Mouse (Mus musculus) liver, embryonic 14.5 days (tissue): ENCODE data around the gene Gm49337. TPM values are rescaled to one million over a fixed set of nuclear protein-coding genes. Genes with fewer than 3 reads are reported as not detected.
"Not testable (repeated sequence)": the region's sequence is repeated elsewhere in the genome, so short reads cannot be mapped to it uniquely, and the experiment has no call there.

Experiments
- ATAC-seq: fragments of 200-750 bp; cut with Nextera tagmentation; 2 replicates; pipeline ENCODE4 v1.8.0; 2017; ENCODE audit warnings: moderate number of reproducible peaks, mild to moderate bottlenecking, moderate library complexity; ENCODE audit not compliant: insufficient read depth
- DNase-seq, 3 experiments: peaks; one replicate each; pipeline ENCODE4 v3.0.0-alpha.2; 2012 to 2013; ENCODE audit warnings: low read depth in 3 of 3, low spot score in 3 of 3
- H3K27ac ChIP-seq: fragments of 300-500 bp; sonication (generic); 2 replicates; pipeline ENCODE4 v1.5.1; 2014; ENCODE audit warnings: moderate library complexity, mild to moderate bottlenecking, control low read depth, inconsistent platforms
- H3K27me3 ChIP-seq: fragments of 300-500 bp; sonication (generic); 2 replicates; pipeline ENCODE4 v1.6.1; 2014; ENCODE audit warnings: mild to moderate bottlenecking, low read length, moderate library complexity; ENCODE audit not compliant: control insufficient read depth, insufficient read depth
- H3K36me3 ChIP-seq: fragments of 300-500 bp; sonication (generic); replicated peaks from 2 replicates; pipeline ENCODE4 v1.6.1; 2014; ENCODE audit warnings: low read depth; ENCODE audit not compliant: control insufficient read depth, insufficient read depth
- H3K4me1 ChIP-seq, 2 experiments: fragments of 200-500 bp in 1 of 2; fragments of 300-500 bp in 1 of 2; sonication (generic) in 1 of 2; replicated peaks; 2 replicates each; pipeline ENCODE4 v1.6.1; 2012 to 2014; ENCODE audit warnings: antibody characterized with exemption in 1 of 2, inconsistent platforms in 1 of 2, low read length in 1 of 2; ENCODE audit not compliant: control insufficient read depth in 2 of 2, insufficient read depth in 2 of 2
- H3K4me2 ChIP-seq: fragments of 300-500 bp; sonication (generic); 2 replicates; pipeline ENCODE4 v1.6.1; 2014; ENCODE audit warnings: low read depth, mild to moderate bottlenecking, control low read depth, moderate library complexity
- H3K4me3 ChIP-seq, 2 experiments: fragments of 200-500 bp in 1 of 2; fragments of 300-500 bp in 1 of 2; sonication (generic) in 1 of 2; 2 replicates each; pipeline ENCODE4 v1.5.1; 2012 to 2014; ENCODE audit warnings: low read depth in 2 of 2, low read length in 2 of 2, mild to moderate bottlenecking in 2 of 2, control low read depth in 1 of 2, inconsistent platforms in 1 of 2, moderate library complexity in 1 of 2; ENCODE audit not compliant: insufficient read depth in 1 of 2
- H3K9ac ChIP-seq: fragments of 300-500 bp; sonication (generic); replicated peaks from 2 replicates; pipeline ENCODE4 v1.6.1; 2014; ENCODE audit warnings: mild to moderate bottlenecking, control low read depth, moderate library complexity
- H3K9me3 ChIP-seq: fragments of 300-500 bp; sonication (generic); 2 replicates; pipeline ENCODE4 v1.6.1; 2016; ENCODE audit warnings: low read length, mixed read lengths; ENCODE audit not compliant: control insufficient read depth
- CTCF ChIP-seq: IDR thresholded peaks from 2 replicates; pipeline ENCODE4 v1.5.1; 2016; ENCODE audit warnings: antibody characterized with exemption, low read depth, control low read depth
- EP300 ChIP-seq: IDR thresholded peaks from 2 replicates; pipeline ENCODE4 v1.6.1; 2016; ENCODE audit warnings: antibody characterized with exemption, low read depth
- WGBS: fragments of 180-500 bp; shearing (Covaris S2); extraction: QIAGEN DNeasy Blood & Tissue Kit; methylation state at CpG from one replicate; pipeline ENCODE4 v1.1.7; 2014; ENCODE audit not compliant: insufficient replicate concordance; 5-methylcytosine and 5-hydroxymethylcytosine counted together
- polyA plus RNA-seq, 2 experiments: library from polyadenylated mRNA; depleted of rRNA in 1 of 2; stranded (reverse) in 1 of 2; unstranded in 1 of 2; fragments of >200 nt; fragmentation: Nextera tagmentation in 1 of 2; extraction: Ambion mirVana in 1 of 2; gene quantifications; 2 replicates each; pipeline versions ENCODE4 v1.2.1 to v1.2.3; 2012 to 2014

Gm49337 gene
- polyA plus RNA-seq, 2 experiments: not detected

- ATAC-seq: no peak
- TF ChIP-seq CTCF: no peak
- H3K9ac ChIP-seq: peak overlapping the region; percentile 92
- no peak for DNase-seq
- no peaks in the 10 kb centered on the region for H3K9me3 ChIP-seq
- peaks cover 12% of the 10 kb centered on the region for H3K27me3 ChIP-seq
- WGBS: 1% methylated on average over 23 of the region's 23 CpGs
- no peaks in the 10 kb centered on the region for H3K36me3 ChIP-seq
- peak overlapping the region; percentile 88 to 90 for H3K4me3 ChIP-seq
- H3K4me1 ChIP-seq: no peaks in the 10 kb centered on the region; a peak in 1 of 4 replicates
- peak overlapping the region; percentile 47; the same call in 1 of the 2 replicates for H3K27ac ChIP-seq
- peak overlapping the region; percentile 100 for H3K4me2 ChIP-seq
Observed at GRCm38 (mm10) chr4:116221996-116222842, 49.0 kb downstream of the Gm49337 start.

- DNase-seq: no peak
- Histone ChIP-seq H3K9ac (no peak overlapping the region), H3K4me2 (peak overlapping the region; percentile 100), H3K27ac (no peak overlapping the region), H3K36me3 (no peaks in the 10 kb centered on the region), H3K4me3 (peak overlapping the region in 1 of 2 experiments; percentile 88; a peak in 2 of 4 replicates), H3K4me1 (no peaks in the 10 kb centered on the region; a peak in 1 of 4 replicates), H3K9me3 (no peaks in the 10 kb centered on the region), H3K27me3 (peaks cover 12% of the 10 kb centered on the region)
- ATAC-seq: no peak
- TF ChIP-seq EP300: no peak
- TF ChIP-seq CTCF: no peak
- 22% methylated on average over 6 of the region's 6 CpGs for WGBS
Observed at GRCm38 (mm10) chr4:116222843-116223119, 49.6 kb downstream of the Gm49337 start.

GRCm38 (mm10) chr4:116243377-116243776 lies 70.2 kb downstream of the Gm49337 start:
- H3K27me3 ChIP-seq: no peaks in the 10 kb centered on the region
- no peak overlapping the region for H3K27ac ChIP-seq
- no peak for ATAC-seq
- no peaks in the 10 kb centered on the region for H3K36me3 ChIP-seq
- H3K9me3 ChIP-seq: no peaks in the 10 kb centered on the region
- no peaks in the 10 kb centered on the region for H3K4me1 ChIP-seq
- no peak overlapping the region for H3K9ac ChIP-seq
- TF ChIP-seq CTCF (no peak), EP300 (no peak)
- DNase-seq: no peak
- WGBS: 53% methylated on average over 3 of the region's 3 CpGs
- no peak overlapping the region for H3K4me3 ChIP-seq
- H3K4me2 ChIP-seq: no peak overlapping the region

DNA sequence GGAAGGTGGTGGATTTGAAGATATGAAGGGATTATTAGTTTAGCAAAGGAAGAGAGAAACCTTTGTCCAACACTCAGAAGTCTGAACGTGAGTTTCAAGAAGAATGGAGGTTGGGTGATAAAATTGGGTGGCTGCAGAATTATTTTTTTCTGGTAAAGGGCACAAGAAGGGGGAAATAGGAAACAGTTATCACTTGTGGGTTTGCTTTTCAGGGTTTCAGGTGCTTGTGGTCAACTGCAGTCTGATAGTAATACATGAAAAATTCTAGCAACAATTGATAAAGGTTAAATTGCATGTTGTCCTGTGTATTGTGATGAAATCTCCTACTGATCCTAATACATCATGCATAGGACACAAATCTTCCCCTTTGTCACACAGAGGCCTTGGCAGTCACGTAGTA lies 71.1 kb downstream of the Gm49337 start:
- Histone ChIP-seq H3K27me3 (no peaks in the 10 kb centered on the region), H3K4me1 (no peaks in the 10 kb centered on the region), H3K4me2 (no peak overlapping the region), H3K9me3 (no peaks in the 10 kb centered on the region), H3K9ac (no peak overlapping the region), H3K4me3 (no peak overlapping the region), H3K27ac (no peak overlapping the region), H3K36me3 (no peaks in the 10 kb centered on the region)
- 20% methylated on average over 2 of the region's 2 CpGs for WGBS
- DNase-seq (no peak), ATAC-seq (no peak)
- TF ChIP-seq EP300 (no peak), CTCF (no peak)

- not testable (repeated sequence) for H3K4me1 ChIP-seq, H3K9ac ChIP-seq, H3K27me3 ChIP-seq, H3K27ac ChIP-seq, ATAC-seq, H3K4me2 ChIP-seq, H3K4me3 ChIP-seq, H3K36me3 ChIP-seq, H3K9me3 ChIP-seq
- peak; percentile 3 to 31 (median 17) for DNase-seq
- peak; percentile 66 for TF ChIP-seq CTCF
- 11% methylated on average over 3 of the region's 3 CpGs for WGBS
Observed at GRCm38 (mm10) chr4:116245926-116246325, 72.7 kb downstream of the Gm49337 start.
